Mouse (Mus musculus): ENCODE results near the gene Ciapin1. TPM values are rescaled to one million over a fixed set of nuclear protein-coding genes. Genes with fewer than 3 reads are reported as not detected.

Gene Ciapin1
- polyA plus RNA-seq (2012; rRNA removed): 58.3 and 77.3 TPM in 2 replicates

GRCm38 (mm10) chr8:94837662-94838574 lies at the start of gene Ciapin1, which contains the start of gene Coq9:
Ciapin1 (minus strand) TSS chr8:94838358.
Coq9 (plus strand) TSS chr8:94838321.
- H3K4me3 ChIP-seq (ENCODE audit: control insufficient read depth, low read depth, low read length): peak within 1 kb of the TSS; percentile 94
- H3K27ac ChIP-seq (ENCODE audit: control insufficient read depth, insufficient read depth, low read depth, low read length): peak within 1 kb of the TSS; percentile 88
- no peaks in the 10 kb centered on the region for H3K27me3 ChIP-seq (ENCODE audit: control insufficient read depth, insufficient read depth, low read length)
- TF ChIP-seq POLR2A (IDR thresholded peaks at IDR 0.05; ENCODE audit: control insufficient read depth, low read depth, low read length): peak; percentile 91
- no peak for TF ChIP-seq CTCF (IDR thresholded peaks at IDR 0.05; ENCODE audit: control insufficient read depth, insufficient read depth, insufficient replicate concordance, low read depth, low read length)
- H3K36me3 ChIP-seq (ENCODE audit: control insufficient read depth, insufficient read depth, low read length): no peaks in the 10 kb centered on the region
- H3K4me1 ChIP-seq (ENCODE audit: control insufficient read depth, insufficient read depth, low read length): peaks cover 4% of the 10 kb centered on the region

- H3K4me1 ChIP-seq (ENCODE audit: control insufficient read depth, insufficient read depth, low read length): peaks cover 5% of the 10 kb centered on the region
- H3K27ac ChIP-seq (ENCODE audit: control insufficient read depth, insufficient read depth, low read depth, low read length): no peak overlapping the region
- no peak overlapping the region for H3K4me3 ChIP-seq (ENCODE audit: control insufficient read depth, low read depth, low read length)
- H3K36me3 ChIP-seq (ENCODE audit: control insufficient read depth, insufficient read depth, low read length): no peaks in the 10 kb centered on the region
- no peaks in the 10 kb centered on the region for H3K27me3 ChIP-seq (ENCODE audit: control insufficient read depth, insufficient read depth, low read length)
- TF ChIP-seq POLR2A (IDR thresholded peaks at IDR 0.05; ENCODE audit: control insufficient read depth, low read depth, low read length) (no peak), CTCF (IDR thresholded peaks at IDR 0.05; ENCODE audit: control insufficient read depth, insufficient read depth, insufficient replicate concordance, low read depth, low read length) (no peak)
Measured at GRCm38 (mm10) chr8:94880742-94881141, 42.6 kb upstream of the Ciapin1 start.

GRCm38 (mm10) chr8:94876820-94877219 lies 38.7 kb upstream of the Ciapin1 start:
- Histone ChIP-seq H3K27ac (ENCODE audit: control insufficient read depth, insufficient read depth, low read depth, low read length) (no peak overlapping the region), H3K27me3 (ENCODE audit: control insufficient read depth, insufficient read depth, low read length) (no peaks in the 10 kb centered on the region), H3K4me3 (ENCODE audit: control insufficient read depth, low read depth, low read length) (no peak overlapping the region), H3K4me1 (ENCODE audit: control insufficient read depth, insufficient read depth, low read length) (peaks cover 17% of the 10 kb centered on the region), H3K36me3 (ENCODE audit: control insufficient read depth, insufficient read depth, low read length) (no peaks in the 10 kb centered on the region)
- TF ChIP-seq CTCF (IDR thresholded peaks at IDR 0.05; ENCODE audit: control insufficient read depth, insufficient read depth, insufficient replicate concordance, low read depth, low read length): no peak
- no peak for TF ChIP-seq POLR2A (IDR thresholded peaks at IDR 0.05; ENCODE audit: control insufficient read depth, low read depth, low read length)

- Histone ChIP-seq H3K4me3 (ENCODE audit: control insufficient read depth, low read depth, low read length) (peak within 1 kb of the TSS; percentile 73), H3K27me3 (ENCODE audit: control insufficient read depth, insufficient read depth, low read length) (no peaks in the 10 kb centered on the region), H3K27ac (ENCODE audit: control insufficient read depth, insufficient read depth, low read depth, low read length) (no peak within 1 kb of the TSS), H3K36me3 (ENCODE audit: control insufficient read depth, insufficient read depth, low read length) (no peaks in the 10 kb centered on the region), H3K4me1 (ENCODE audit: control insufficient read depth, insufficient read depth, low read length) (peaks cover 17% of the 10 kb centered on the region)
- TF ChIP-seq POLR2A (IDR thresholded peaks at IDR 0.05; ENCODE audit: control insufficient read depth, low read depth, low read length): no peak
Measured at GRCm38 (mm10) chr8:94876197-94876730, 38.1 kb upstream of the Ciapin1 start, which contains the start of gene Dok4. Dok4 (minus strand) TSS chr8:94876330.

- H3K27ac ChIP-seq (ENCODE audit: control insufficient read depth, insufficient read depth, low read depth, low read length): no peak overlapping the region
- TF ChIP-seq POLR2A (IDR thresholded peaks at IDR 0.05; ENCODE audit: control insufficient read depth, low read depth, low read length): no peak
- TF ChIP-seq CTCF (IDR thresholded peaks at IDR 0.05; ENCODE audit: control insufficient read depth, insufficient read depth, insufficient replicate concordance, low read depth, low read length): no peak
- H3K27me3 ChIP-seq (ENCODE audit: control insufficient read depth, insufficient read depth, low read length): no peaks in the 10 kb centered on the region
- H3K4me1 ChIP-seq (ENCODE audit: control insufficient read depth, insufficient read depth, low read length): peaks cover 17% of the 10 kb centered on the region
- peak overlapping the region; percentile 73 for H3K4me3 ChIP-seq (ENCODE audit: control insufficient read depth, low read depth, low read length)
- no peaks in the 10 kb centered on the region for H3K36me3 ChIP-seq (ENCODE audit: control insufficient read depth, insufficient read depth, low read length)
Measured at GRCm38 (mm10) chr8:94875871-94876150, 37.7 kb upstream of the Ciapin1 start.

GRCm38 (mm10) chr8:94875096-94875870 lies 37.1 kb upstream of the Ciapin1 start:
- H3K4me1 ChIP-seq (ENCODE audit: control insufficient read depth, insufficient read depth, low read length): peaks cover 17% of the 10 kb centered on the region
- peak overlapping the region; percentile 73 for H3K4me3 ChIP-seq (ENCODE audit: control insufficient read depth, low read depth, low read length)
- no peaks in the 10 kb centered on the region for H3K36me3 ChIP-seq (ENCODE audit: control insufficient read depth, insufficient read depth, low read length)
- H3K27ac ChIP-seq (ENCODE audit: control insufficient read depth, insufficient read depth, low read depth, low read length): no peak overlapping the region
- no peak for TF ChIP-seq POLR2A (IDR thresholded peaks at IDR 0.05; ENCODE audit: control insufficient read depth, low read depth, low read length)
- no peak for TF ChIP-seq CTCF (IDR thresholded peaks at IDR 0.05; ENCODE audit: control insufficient read depth, insufficient read depth, insufficient replicate concordance, low read depth, low read length)
- H3K27me3 ChIP-seq (ENCODE audit: control insufficient read depth, insufficient read depth, low read length): no peaks in the 10 kb centered on the region

- H3K36me3 ChIP-seq (ENCODE audit: control insufficient read depth, insufficient read depth, low read length): no peaks in the 10 kb centered on the region
- TF ChIP-seq CTCF (IDR thresholded peaks at IDR 0.05; ENCODE audit: control insufficient read depth, insufficient read depth, insufficient replicate concordance, low read depth, low read length) (peak; percentile 90), POLR2A (IDR thresholded peaks at IDR 0.05; ENCODE audit: control insufficient read depth, low read depth, low read length) (no peak)
- H3K4me3 ChIP-seq (ENCODE audit: control insufficient read depth, low read depth, low read length): no peak overlapping the region
- H3K4me1 ChIP-seq (ENCODE audit: control insufficient read depth, insufficient read depth, low read length): peaks cover 17% of the 10 kb centered on the region
- H3K27ac ChIP-seq (ENCODE audit: control insufficient read depth, insufficient read depth, low read depth, low read length): no peak overlapping the region
- H3K27me3 ChIP-seq (ENCODE audit: control insufficient read depth, insufficient read depth, low read length): no peaks in the 10 kb centered on the region
Measured at GRCm38 (mm10) chr8:94874358-94874757, 36.2 kb upstream of the Ciapin1 start.

All from testis, adult 2 months (tissue).